Mouse (Mus musculus) cerebellum, postnatal 10 days (tissue): ENCODE data around the gene Clpp.

Experiments used
- DNase-seq, 2 experiments: peaks; one replicate each; pipeline ENCODE4 v3.0.0; 2021; ENCODE audit warnings: mixed read lengths in 2 of 2

Gene Clpp

GRCm38 (mm10) chr17:56988441-56988840 lies 1.7 kb upstream of the Clpp start:
- no peak for DNase-seq

GRCm38 (mm10) chr17:56988921-56989430 lies 1.1 kb upstream of the Clpp start:
- DNase-seq, result no peak

- DNase-seq, result peak; percentile 90
These were observed 514 bp upstream of the Clpp start for GRCm38 (mm10) chr17:56989467-56990114.

GRCm38 (mm10) chr17:56990966-56991365 lies 861 bp downstream of the Clpp start:
- no peak for DNase-seq

- DNase-seq, result no peak
These were observed 4.9 kb downstream of the Clpp start for GRCm38 (mm10) chr17:56995046-56995445.

GRCm38 (mm10) chr17:56996506-56996905 lies 6.4 kb downstream of the Clpp start:
- DNase-seq, result no peak

GRCm38 (mm10) chr17:56997029-56997667 lies 7.0 kb downstream of the Clpp start, which contains the start of gene Alkbh7:
Gene Alkbh7 (plus strand): TSS chr17:56997339.
- peak; percentile 94 to 96 for DNase-seq

GRCm38 (mm10) chr17:56999414-56999813 lies 9.3 kb downstream of the Clpp start:
- DNase-seq, result no peak

- no peak for DNase-seq
These were observed 10.0 kb downstream of the Clpp start, which contains the start of gene Pspn for GRCm38 (mm10) chr17:56999968-57000609. Gene Pspn (minus strand): TSS chr17:57000018.

- no peak for DNase-seq
These were observed 11.1 kb downstream of the Clpp start for GRCm38 (mm10) chr17:57001228-57001627.

- no peak for DNase-seq
These were observed 13.9 kb downstream of the Clpp start for GRCm38 (mm10) chr17:57003994-57004393.

- peak; percentile 54 to 55 for DNase-seq
These were observed 17.2 kb downstream of the Clpp start for GRCm38 (mm10) chr17:57007137-57007905.

GRCm38 (mm10) chr17:57010911-57011235 lies 20.8 kb downstream of the Clpp start:
- no peak for DNase-seq

GRCm38 (mm10) chr17:57011236-57012141 lies 21.4 kb downstream of the Clpp start, which contains the start of the genes Gtf2f1 and Gm17949:
Gene Gtf2f1 (minus strand): TSS chr17:57011288.
Gene Gm17949 (plus strand): TSS chr17:57011469.
- DNase-seq, result peak; percentile 98 to 99

GRCm38 (mm10) chr17:57012245-57012795 lies 22.2 kb downstream of the Clpp start:
- DNase-seq, result peak in 1 of 2 experiments; percentile 35

- no peak for DNase-seq
These were observed 29.6 kb downstream of the Clpp start for GRCm38 (mm10) chr17:57019693-57020092.

- no peak for DNase-seq
These were observed 30.9 kb downstream of the Clpp start for GRCm38 (mm10) chr17:57020960-57021359.

- no peak for DNase-seq
These were observed 37.4 kb downstream of the Clpp start for GRCm38 (mm10) chr17:57027471-57027870.

GRCm38 (mm10) chr17:57029691-57030090 lies 39.6 kb downstream of the Clpp start:
- DNase-seq, result no peak

GRCm38 (mm10) chr17:57030931-57031660 lies 41.0 kb downstream of the Clpp start, which contains the start of gene Khsrp:
Gene Khsrp (minus strand): TSS chr17:57031522.
- peak; percentile 82 to 98 for DNase-seq
